Mouse (Mus musculus): ENCODE measurements around the gene Grin2a. TPM values are rescaled to one million over a fixed set of nuclear protein-coding genes. Genes with fewer than 3 reads are reported as not detected.

The Grin2a gene
- polyA plus RNA-seq, 1 experiment from 2014 or later: 2.7 TPM

- ATAC-seq (ENCODE audit: insufficient number of reproducible peaks, low FRiP score, low TSS enrichment, low read depth): no peak
- 86% methylated on average over 8 of the region's 8 CpGs for WGBS
- Histone ChIP-seq H3K9me3 (no peaks in the 10 kb centered on the region), H3K27me3 (no peaks in the 10 kb centered on the region), H3K9ac (no peak overlapping the region), H3K4me1 (no peaks in the 10 kb centered on the region), H3K27ac (no peak overlapping the region), H3K4me3 (no peak overlapping the region), H3K36me3 (no peaks in the 10 kb centered on the region), H3K4me2 (no peak overlapping the region)
Observed at GRCm38 (mm10) chr16:9735365-9736080, 259.8 kb downstream of the Grin2a start.

- no peak for ATAC-seq (ENCODE audit: insufficient number of reproducible peaks, low FRiP score, low TSS enrichment, low read depth)
- H3K27ac ChIP-seq: no peak overlapping the region
- H3K9ac ChIP-seq: no peak overlapping the region
- H3K4me2 ChIP-seq: no peak overlapping the region
- no peaks in the 10 kb centered on the region for H3K9me3 ChIP-seq
- H3K36me3 ChIP-seq: no peaks in the 10 kb centered on the region
- no peaks in the 10 kb centered on the region for H3K27me3 ChIP-seq
- no peak overlapping the region for H3K4me3 ChIP-seq
- WGBS: 91% methylated on average over 5 of the region's 5 CpGs
- no peaks in the 10 kb centered on the region for H3K4me1 ChIP-seq
Observed at GRCm38 (mm10) chr16:9727603-9728002, 267.8 kb downstream of the Grin2a start.

GRCm38 (mm10) chr16:9725578-9726113, 269.7 kb downstream of the Grin2a start:
- no peak for ATAC-seq (ENCODE audit: insufficient number of reproducible peaks, low FRiP score, low TSS enrichment, low read depth)
- no peak overlapping the region for H3K27ac ChIP-seq
- no peaks in the 10 kb centered on the region for H3K27me3 ChIP-seq
- no peak overlapping the region for H3K4me2 ChIP-seq
- no peaks in the 10 kb centered on the region for H3K9me3 ChIP-seq
- no peak overlapping the region for H3K4me3 ChIP-seq
- H3K36me3 ChIP-seq: no peaks in the 10 kb centered on the region
- no peaks in the 10 kb centered on the region for H3K4me1 ChIP-seq
- 72% methylated on average over 7 of the region's 7 CpGs for WGBS
- H3K9ac ChIP-seq: no peak overlapping the region

GRCm38 (mm10) chr16:9711398-9711797, 284.0 kb downstream of the Grin2a start:
- no peak overlapping the region for H3K4me3 ChIP-seq
- H3K4me1 ChIP-seq: no peaks in the 10 kb centered on the region
- H3K27me3 ChIP-seq: no peaks in the 10 kb centered on the region
- no peaks in the 10 kb centered on the region for H3K36me3 ChIP-seq
- no peak overlapping the region for H3K9ac ChIP-seq
- ATAC-seq (ENCODE audit: insufficient number of reproducible peaks, low FRiP score, low TSS enrichment, low read depth): no peak
- no peak overlapping the region for H3K4me2 ChIP-seq
- 85% methylated on average over 2 of the region's 2 CpGs for WGBS
- no peak overlapping the region for H3K27ac ChIP-seq
- H3K9me3 ChIP-seq: no peaks in the 10 kb centered on the region

GRCm38 (mm10) chr16:9709921-9710320, 285.4 kb downstream of the Grin2a start:
- no peaks in the 10 kb centered on the region for H3K9me3 ChIP-seq
- H3K27me3 ChIP-seq: no peaks in the 10 kb centered on the region
- H3K36me3 ChIP-seq: no peaks in the 10 kb centered on the region
- 46% methylated on average over 2 of the region's 2 CpGs for WGBS
- ATAC-seq (ENCODE audit: insufficient number of reproducible peaks, low FRiP score, low TSS enrichment, low read depth): no peak
- H3K4me1 ChIP-seq: no peaks in the 10 kb centered on the region
- H3K4me2 ChIP-seq: no peak overlapping the region
- no peak overlapping the region for H3K4me3 ChIP-seq
- no peak overlapping the region for H3K27ac ChIP-seq
- H3K9ac ChIP-seq: no peak overlapping the region

GRCm38 (mm10) chr16:9697141-9697540, 298.2 kb downstream of the Grin2a start:
- Histone ChIP-seq H3K36me3 (no peaks in the 10 kb centered on the region), H3K9ac (no peak overlapping the region), H3K27ac (no peak overlapping the region), H3K9me3 (no peaks in the 10 kb centered on the region), H3K4me2 (no peak overlapping the region), H3K4me3 (no peak overlapping the region), H3K27me3 (no peaks in the 10 kb centered on the region), H3K4me1 (no peaks in the 10 kb centered on the region)
- WGBS: 55% methylated on average over 2 of the region's 2 CpGs
- no peak for ATAC-seq (ENCODE audit: insufficient number of reproducible peaks, low FRiP score, low TSS enrichment, low read depth)

GRCm38 (mm10) chr16:9694081-9694480, 301.3 kb downstream of the Grin2a start:
- H3K4me3 ChIP-seq: no peak overlapping the region
- H3K36me3 ChIP-seq: no peaks in the 10 kb centered on the region
- no peak overlapping the region for H3K27ac ChIP-seq
- H3K4me1 ChIP-seq: no peaks in the 10 kb centered on the region
- H3K9ac ChIP-seq: no peak overlapping the region
- no peaks in the 10 kb centered on the region for H3K27me3 ChIP-seq
- no peak overlapping the region for H3K4me2 ChIP-seq
- ATAC-seq (ENCODE audit: insufficient number of reproducible peaks, low FRiP score, low TSS enrichment, low read depth): no peak
- no peaks in the 10 kb centered on the region for H3K9me3 ChIP-seq
- 69% methylated on average over 4 of the region's 4 CpGs for WGBS

- Histone ChIP-seq H3K36me3 (no peaks in the 10 kb centered on the region), H3K4me3 (no peak overlapping the region), H3K4me1 (no peaks in the 10 kb centered on the region), H3K27me3 (no peaks in the 10 kb centered on the region), H3K9ac (no peak overlapping the region), H3K27ac (no peak overlapping the region), H3K9me3 (no peaks in the 10 kb centered on the region), H3K4me2 (no peak overlapping the region)
- WGBS: 15% methylated on average over 1 of the region's 1 CpGs
- ATAC-seq (ENCODE audit: insufficient number of reproducible peaks, low FRiP score, low TSS enrichment, low read depth): no peak
Observed at GRCm38 (mm10) chr16:9688523-9689140, 306.7 kb downstream of the Grin2a start.

- H3K9ac ChIP-seq: no peak overlapping the region
- H3K4me3 ChIP-seq: no peak overlapping the region
- H3K9me3 ChIP-seq: no peaks in the 10 kb centered on the region
- no peaks in the 10 kb centered on the region for H3K4me1 ChIP-seq
- H3K27ac ChIP-seq: no peak overlapping the region
- no peak overlapping the region for H3K4me2 ChIP-seq
- H3K36me3 ChIP-seq: no peaks in the 10 kb centered on the region
- 88% methylated on average over 4 of the region's 4 CpGs for WGBS
- no peaks in the 10 kb centered on the region for H3K27me3 ChIP-seq
- no peak for ATAC-seq (ENCODE audit: insufficient number of reproducible peaks, low FRiP score, low TSS enrichment, low read depth)
Observed at GRCm38 (mm10) chr16:9680572-9680971, 314.8 kb downstream of the Grin2a start.

GRCm38 (mm10) chr16:9679994-9680393, 315.4 kb downstream of the Grin2a start:
- Histone ChIP-seq H3K27ac (no peak overlapping the region), H3K9me3 (no peaks in the 10 kb centered on the region), H3K36me3 (no peaks in the 10 kb centered on the region), H3K27me3 (no peaks in the 10 kb centered on the region), H3K4me2 (no peak overlapping the region), H3K9ac (no peak overlapping the region), H3K4me3 (no peak overlapping the region), H3K4me1 (no peaks in the 10 kb centered on the region)
- no peak for ATAC-seq (ENCODE audit: insufficient number of reproducible peaks, low FRiP score, low TSS enrichment, low read depth)
- WGBS: 69% methylated on average over 5 of the region's 5 CpGs

GRCm38 (mm10) chr16:9678750-9679149, 316.6 kb downstream of the Grin2a start:
- Histone ChIP-seq H3K27ac (no peak overlapping the region), H3K9me3 (no peaks in the 10 kb centered on the region), H3K4me3 (no peak overlapping the region), H3K4me1 (no peaks in the 10 kb centered on the region), H3K36me3 (no peaks in the 10 kb centered on the region), H3K9ac (no peak overlapping the region), H3K4me2 (no peak overlapping the region), H3K27me3 (no peaks in the 10 kb centered on the region)
- 68% methylated on average over 7 of the region's 7 CpGs for WGBS
- ATAC-seq (ENCODE audit: insufficient number of reproducible peaks, low FRiP score, low TSS enrichment, low read depth): no peak

GRCm38 (mm10) chr16:9672390-9672789, 323.0 kb downstream of the Grin2a start:
- H3K9ac ChIP-seq: no peak overlapping the region
- ATAC-seq (ENCODE audit: insufficient number of reproducible peaks, low FRiP score, low TSS enrichment, low read depth): no peak
- no peaks in the 10 kb centered on the region for H3K9me3 ChIP-seq
- H3K4me1 ChIP-seq: no peaks in the 10 kb centered on the region
- H3K27ac ChIP-seq: no peak overlapping the region
- H3K36me3 ChIP-seq: no peaks in the 10 kb centered on the region
- H3K4me3 ChIP-seq: no peak overlapping the region
- no peaks in the 10 kb centered on the region for H3K27me3 ChIP-seq
- WGBS: 77% methylated on average over 2 of the region's 2 CpGs
- no peak overlapping the region for H3K4me2 ChIP-seq

All from limb, embryonic 15.5 days (tissue).